ENCODE assay signal across 8 mouse cellular contexts in genomic region chr15:97767280-97768186, GRCm38 (mm10). TPM values are rescaled to one million over a fixed set of nuclear protein-coding genes. Genes with fewer than 3 reads are reported as not detected.
A peak's percentile ranks its signal among the peaks of the same experiment; 100 is the strongest.
DNase-seq lines count a peak whose midpoint lies in the region; ATAC-seq and TF ChIP-seq lines count a peak whose summit lies in the region.

Gene Rapgef3, minus strand, starts transcription at chr15:97767972.

- peak; percentile 85 for ATAC-seq in hindbrain, embryonic 11.5 days (ENCODE audit: low FRiP score)

- WGBS in hindbrain, embryonic 11.5 days: 1% methylated on average over 38 of the region's 44 CpGs

- DNase-seq in MEL (ENCODE audit: low read depth, low spot score): peak; percentile 83
- peak; percentile 56 to 62 for DNase-seq in cerebellum, adult 18-20 months
- peak in 1 of 2 experiments; percentile 80 for DNase-seq in frontal cortex, adult 2 months (ENCODE audit: extremely low spot score in 1 of 2, low spot score in 1 of 2)
- DNase-seq in hindbrain, embryonic 11.5 days (ENCODE audit: low spot score): peak; percentile 82
- peak; percentile 78 to 85 for DNase-seq in layer of hippocampus, postnatal 14 days (ENCODE audit: low spot score in 2 of 2)
- DNase-seq in lung, postnatal 25 days (ENCODE audit: low spot score): peak; percentile 93
- peak; percentile 77 for DNase-seq in retina, embryonic 14.5 days (ENCODE audit: low spot score)
- peak; percentile 73 to 74 for DNase-seq in urinary bladder, adult 18-20 months (ENCODE audit: low spot score in 2 of 2)

- H3K79me2 ChIP-seq in MEL (ENCODE audit: control insufficient read depth, insufficient read depth, low read length, poor library complexity): no peaks in the 10 kb centered on the region

- TF ChIP-seq RAD21 in MEL (IDR thresholded peaks at IDR 0.05; ENCODE audit: low read depth, low read length): peak; percentile 66

- peaks cover 43 to 56% of the 10 kb centered on the region in 2 experiments for H3K27me3 ChIP-seq in MEL (ENCODE audit: control insufficient read depth in 1 of 2, insufficient read depth in 2 of 2, low read length in 2 of 2)
- H3K27me3 ChIP-seq in hindbrain, embryonic 11.5 days (ENCODE audit: control insufficient read depth, insufficient read depth, low read length): peaks cover 25% of the 10 kb centered on the region

- H3K4me3 ChIP-seq in MEL (ENCODE audit: control insufficient read depth in 1 of 2, insufficient read depth in 1 of 2, low read depth in 2 of 2, low read length in 2 of 2): peak within 1 kb of the TSS; percentile 37 to 43; a peak in 3 of 4 replicates
- H3K4me3 ChIP-seq in hindbrain, embryonic 11.5 days (ENCODE audit: low read depth, low read length): peak within 1 kb of the TSS; percentile 40

- no peak within 1 kb of the TSS for H3K27ac ChIP-seq in MEL (ENCODE audit: control insufficient read depth, low read depth, low read length)
- no peak within 1 kb of the TSS for H3K27ac ChIP-seq in hindbrain, embryonic 11.5 days (ENCODE audit: low read depth, low read length)

- TF ChIP-seq CTCF in MEL (IDR thresholded peaks at IDR 0.05 in 2 of 3, conservative IDR thresholded peaks at IDR 0.05 in 1 of 3; ENCODE audit: control insufficient read depth in 1 of 3, insufficient read depth in 1 of 3, low read depth in 2 of 3, low read length in 3 of 3, poor library complexity in 1 of 3, severe bottlenecking in 1 of 3): peak; percentile 73 to 91 (median 90)

- H3K9me3 ChIP-seq in MEL (replicated peaks; ENCODE audit: insufficient read depth, low read length): no peaks in the 10 kb centered on the region
- H3K9me3 ChIP-seq in hindbrain, embryonic 11.5 days (ENCODE audit: control insufficient read depth, low read length): no peaks in the 10 kb centered on the region

- H3K9ac ChIP-seq in MEL (ENCODE audit: control insufficient read depth, low read depth, low read length, poor library complexity, severe bottlenecking): peak within 1 kb of the TSS; percentile 55
- peak within 1 kb of the TSS; percentile 57 for H3K9ac ChIP-seq in hindbrain, embryonic 11.5 days (ENCODE audit: low read depth, low read length)

- peaks cover 0 to 5% of the 10 kb centered on the region in 2 experiments; a peak in 1 of 4 replicates for H3K4me1 ChIP-seq in MEL (ENCODE audit: control insufficient read depth in 1 of 2, insufficient read depth in 2 of 2, low read length in 2 of 2)
- H3K4me1 ChIP-seq in hindbrain, embryonic 11.5 days (replicated peaks; ENCODE audit: control insufficient read depth, insufficient read depth, low read length): peaks cover 18% of the 10 kb centered on the region

- no peak for TF ChIP-seq EP300 in MEL (IDR thresholded peaks at IDR 0.05; ENCODE audit: low read depth in 1 of 2, low read length in 2 of 2)

- H3K36me3 ChIP-seq in MEL (ENCODE audit: control insufficient read depth in 1 of 2, insufficient read depth in 2 of 2, low read length in 2 of 2): no peaks in the 10 kb centered on the region; a peak in 1 of 4 replicates
- no peaks in the 10 kb centered on the region for H3K36me3 ChIP-seq in hindbrain, embryonic 11.5 days (ENCODE audit: control insufficient read depth, insufficient read depth, low read length)

- no peak for TF ChIP-seq POLR2A in MEL (IDR thresholded peaks at IDR 0.05; ENCODE audit: control insufficient read depth in 1 of 2, insufficient read depth in 1 of 2, low read depth in 1 of 2, low read length in 2 of 2, poor library complexity in 1 of 2)

- H3K4me2 ChIP-seq in hindbrain, embryonic 11.5 days (replicated peaks; ENCODE audit: low read depth, low read length): peak within 1 kb of the TSS; percentile 86

TF ChIP-seq in MEL, 35 proteins besides CTCF, POLR2A, EP300 and RAD21:
- TF ChIP-seq SMC3 (IDR thresholded peaks at IDR 0.05; ENCODE audit: low read depth, low read length) (peak; percentile 95), MYB (IDR thresholded peaks at IDR 0.05; ENCODE audit: low read depth, low read length) (no peak), E2F4 (IDR thresholded peaks at IDR 0.05; ENCODE audit: borderline replicate concordance, low read depth, low read length) (no peak), JUND (IDR thresholded peaks at IDR 0.05; ENCODE audit: low read depth, low read length) (no peak), MXI1 (IDR thresholded peaks at IDR 0.05; ENCODE audit: low read depth, low read length) (peak; percentile 57), USF2 (IDR thresholded peaks at IDR 0.05; ENCODE audit: borderline replicate concordance in 1 of 2, insufficient read depth in 1 of 2, low read depth in 1 of 2, low read length in 2 of 2) (no peak), RCOR1 (IDR thresholded peaks at IDR 0.05; ENCODE audit: low read depth, low read length) (no peak), NELFE (IDR thresholded peaks at IDR 0.05; ENCODE audit: low read depth, low read length) (no peak), GATA1 (IDR thresholded peaks at IDR 0.05; ENCODE audit: low read depth, low read length) (no peak), TAL1 (IDR thresholded peaks at IDR 0.05; ENCODE audit: low read length) (no peak), ELF1 (IDR thresholded peaks at IDR 0.05; ENCODE audit: low read depth, low read length) (peak; percentile 59; the same call in 1 of the 2 replicates), GABPA (IDR thresholded peaks at IDR 0.05; ENCODE audit: low read depth, low read length) (no peak), ZC3H11A (IDR thresholded peaks at IDR 0.05; ENCODE audit: low read depth, low read length) (peak; percentile 80), KAT2A (conservative IDR thresholded peaks at IDR 0.05; ENCODE audit: low read depth, low read length) (no peak), MAZ (IDR thresholded peaks at IDR 0.05; ENCODE audit: low read depth, low read length) (peak; percentile 91), POLR2AphosphoS5 (IDR thresholded peaks at IDR 0.05; ENCODE audit: borderline replicate concordance, low read depth, low read length) (no peak), ZKSCAN1 (IDR thresholded peaks at IDR 0.05; ENCODE audit: low read depth, low read length) (no peak), POLR2AphosphoS2 (IDR thresholded peaks at IDR 0.05; ENCODE audit: low read length) (no peak), MYC (IDR thresholded peaks at IDR 0.05; ENCODE audit: low read depth, low read length) (0 out of 2 replicates have a peak, but pooled peaks have one; percentile 26), TBP (IDR thresholded peaks at IDR 0.05; ENCODE audit: low read depth, low read length) (no peak), HCFC1 (IDR thresholded peaks at IDR 0.05; ENCODE audit: low read depth, low read length) (0 out of 2 replicates have a peak, but pooled peaks have one; percentile 33), ZMIZ1 (IDR thresholded peaks at IDR 0.05; ENCODE audit: low read depth, low read length) (no peak), TCF12 (IDR thresholded peaks at IDR 0.05; ENCODE audit: low read depth, low read length) (no peak; the same call in 1 of the 2 replicates), BHLHE40 (IDR thresholded peaks at IDR 0.05; ENCODE audit: borderline replicate concordance, low read depth, low read length) (no peak), NRF1 (IDR thresholded peaks at IDR 0.05; ENCODE audit: insufficient read depth, low read depth, low read length, poor library complexity, severe bottlenecking) (no peak), CHD1 (IDR thresholded peaks at IDR 0.05; ENCODE audit: low read depth, low read length) (no peak), SIN3A (IDR thresholded peaks at IDR 0.05; ENCODE audit: low read length) (peak; percentile 70), MEF2A (IDR thresholded peaks at IDR 0.05; ENCODE audit: extremely low read depth, insufficient replicate concordance, low read depth, low read length, poor library complexity, severe bottlenecking) (no peak), MAFK (IDR thresholded peaks at IDR 0.05; ENCODE audit: borderline replicate concordance, low read depth, low read length) (no peak), MAX (IDR thresholded peaks at IDR 0.05; ENCODE audit: low read length) (peak; percentile 79), ZNF384 (IDR thresholded peaks at IDR 0.05; ENCODE audit: low read depth, low read length) (no peak), CHD2 (IDR thresholded peaks at IDR 0.05; ENCODE audit: low read length) (no peak), UBTF (IDR thresholded peaks at IDR 0.05; ENCODE audit: borderline replicate concordance, insufficient read depth, low read depth, low read length) (no peak), ETS1 (IDR thresholded peaks at IDR 0.05; ENCODE audit: low read depth, low read length) (no peak), USF1 (IDR thresholded peaks at IDR 0.05; ENCODE audit: low read depth, low read length) (peak; percentile 85)

RNA-seq across cellular contexts. Expression of gene Rapgef3, which starts in this region (rescaled TPM):
- 4.0 and 7.4 TPM in 2 replicates for total RNA-seq in MEL (2012; rRNA removed)
- polyA plus RNA-seq in MEL (2012; ENCODE audit: insufficient read depth in 1 of 2, insufficient read length in 2 of 2, low read depth in 1 of 2, low replicate concordance in 2 of 2, missing spikeins in 1 of 2): 1 to 10 TPM in 1 of 2 experiments, not detected in 1; 6.6 TPM
- polyA plus RNA-seq in frontal cortex, adult 2 months (2012; rRNA removed): 69.2 and 78.4 TPM in 2 replicates
- polyA plus RNA-seq in hindbrain, embryonic 11.5 days (2014; fragmentation: Nextera tagmentation; extraction: Ambion mirVana): 3.6 and 4.0 TPM in 2 replicates
- total RNA-seq in layer of hippocampus, postnatal 14 days (2021): 10 to 100 TPM; 39.3 to 40.1 TPM
